Mouse (Mus musculus) R1 (cell line): Measurements from ENCODE around the gene Ptpn14.

Source experiments
- DNase-seq: peaks from one replicate; pipeline ENCODE4 v3.0.0-alpha.2; 2018; ENCODE audit warnings: low read depth, low spot score

Gene Ptpn14

DNA sequence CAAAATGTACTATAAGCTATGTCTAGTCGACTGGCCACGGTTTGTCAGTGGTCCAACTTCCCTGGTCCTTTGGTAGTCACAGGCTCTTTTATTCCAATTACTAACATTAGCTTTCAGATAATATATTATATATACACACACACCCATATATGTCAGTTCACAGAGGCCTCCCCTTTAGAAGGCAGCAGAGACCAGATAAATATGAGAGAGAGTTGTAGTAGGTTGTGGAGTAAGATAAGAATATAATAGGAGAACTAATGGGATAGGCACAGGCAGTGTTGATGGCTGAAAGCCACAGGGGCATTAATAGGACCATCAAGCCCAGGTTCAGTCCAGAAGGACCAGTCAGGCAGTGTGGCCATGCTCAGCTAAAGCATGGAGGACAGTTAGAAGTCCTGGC, 80.4 kb downstream of the Ptpn14 start:
- no peak for DNase-seq

DNA sequence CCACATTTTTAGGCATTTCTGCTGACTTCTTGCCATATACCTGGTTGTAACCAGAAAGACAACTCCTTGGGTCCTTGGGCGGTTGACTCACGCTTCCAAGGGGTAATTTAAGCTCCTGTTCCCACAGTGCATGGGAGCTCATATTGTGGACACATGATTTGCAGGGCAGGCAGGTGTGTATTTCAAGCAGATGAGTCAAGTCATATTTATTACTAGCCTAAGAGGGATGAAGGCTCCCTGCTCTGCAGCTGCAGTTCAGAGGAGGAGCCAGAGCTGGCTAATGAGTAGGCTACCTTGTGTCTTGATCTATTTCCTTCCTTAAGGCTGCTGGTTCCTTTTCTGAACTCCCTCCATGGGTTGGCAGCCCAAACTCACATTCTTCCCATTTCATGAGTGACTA, 83.7 kb downstream of the Ptpn14 start:
- DNase-seq: no peak

GRCm38 (mm10) chr1:189814385-189814784, 86.3 kb downstream of the Ptpn14 start:
- no peak for DNase-seq

GRCm38 (mm10) chr1:189817089-189817488, 89.0 kb downstream of the Ptpn14 start:
- DNase-seq: no peak

GRCm38 (mm10) chr1:189817810-189818209, 89.7 kb downstream of the Ptpn14 start:
- no peak for DNase-seq

DNA sequence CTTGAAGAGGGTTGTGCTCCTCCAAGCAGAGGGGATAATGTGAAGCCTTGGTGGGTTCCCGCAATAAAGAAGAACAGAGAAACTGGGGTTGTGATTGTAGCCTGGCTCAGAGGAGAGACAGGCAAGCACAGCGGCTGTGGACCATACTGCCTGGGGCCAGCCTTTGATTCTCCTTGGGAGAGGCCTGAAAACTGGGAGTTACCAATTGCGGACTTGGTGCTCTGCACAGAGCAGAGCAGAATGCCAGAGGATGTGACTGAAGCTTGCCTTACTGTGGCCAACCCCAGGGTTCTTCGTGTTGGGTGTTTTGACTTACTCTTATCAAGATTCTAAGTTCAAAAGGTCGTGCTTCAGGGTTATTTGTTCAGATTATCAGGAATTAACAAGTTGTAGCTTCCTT, 92.0 kb downstream of the Ptpn14 start:
- DNase-seq: no peak

GRCm38 (mm10) chr1:189824436-189824835, 96.4 kb downstream of the Ptpn14 start:
- DNase-seq: no peak

DNA sequence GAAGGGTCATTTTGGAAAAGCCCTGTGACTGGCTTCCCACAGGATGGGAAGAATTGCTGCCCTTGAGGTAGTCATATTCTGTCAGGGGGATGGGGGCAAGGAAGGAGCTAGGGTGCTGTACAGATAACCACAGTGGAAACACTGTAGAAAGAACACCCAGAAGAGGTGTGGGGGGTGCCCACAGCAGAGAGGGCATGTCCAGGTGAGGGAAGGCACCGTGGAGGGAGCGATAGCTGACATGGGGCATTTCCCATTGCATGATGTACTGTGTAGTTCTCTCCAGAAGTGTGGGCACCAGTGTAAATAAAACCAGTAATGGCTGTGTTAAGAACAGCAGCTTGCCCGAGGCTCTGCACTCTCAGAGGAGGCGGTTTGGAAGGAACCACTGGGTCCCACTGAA, 102.3 kb downstream of the Ptpn14 start:
- no peak for DNase-seq

DNA sequence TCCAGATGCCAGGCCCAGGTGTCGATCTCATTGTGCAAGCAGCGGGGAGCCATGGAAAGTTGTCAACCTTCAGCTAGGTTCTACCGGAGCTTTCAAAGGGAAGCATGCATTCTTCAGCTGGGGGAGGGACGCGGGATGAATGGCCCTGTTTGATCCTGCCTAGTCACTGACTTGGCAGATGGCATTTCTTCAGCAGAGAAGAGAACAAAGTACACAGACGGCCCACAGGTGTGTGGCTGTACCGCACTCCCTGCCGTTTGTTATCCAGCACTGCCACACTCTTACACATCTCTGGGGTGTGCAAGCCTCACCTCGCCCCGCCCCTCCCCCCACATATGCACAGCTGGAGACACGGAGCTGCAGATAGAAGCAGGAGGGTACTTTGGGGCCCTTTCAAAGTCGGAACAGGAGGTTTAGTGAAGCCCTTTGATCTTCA, 102.7 kb downstream of the Ptpn14 start:
- peak; percentile 84 for DNase-seq

DNA sequence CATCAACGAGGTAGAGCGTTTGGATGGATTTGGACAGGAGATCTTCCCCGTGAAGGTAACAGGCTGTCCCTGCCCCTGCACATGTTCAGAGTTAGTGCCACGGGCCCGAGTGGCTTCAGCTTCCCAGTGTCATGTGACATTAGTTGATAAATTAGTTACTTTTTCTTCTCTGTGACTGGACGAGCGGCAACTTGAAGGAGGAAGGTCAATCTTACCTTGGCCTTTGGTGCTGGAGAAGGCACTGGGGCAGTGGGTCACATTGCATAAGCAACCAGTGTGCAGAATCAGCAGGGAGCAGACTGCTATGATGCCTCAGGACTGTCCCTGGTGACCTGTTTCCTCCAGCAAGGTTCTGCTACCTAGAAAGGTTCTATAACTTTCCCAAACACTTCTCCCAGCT, 105.3 kb downstream of the Ptpn14 start:
- DNase-seq: no peak

DNA sequence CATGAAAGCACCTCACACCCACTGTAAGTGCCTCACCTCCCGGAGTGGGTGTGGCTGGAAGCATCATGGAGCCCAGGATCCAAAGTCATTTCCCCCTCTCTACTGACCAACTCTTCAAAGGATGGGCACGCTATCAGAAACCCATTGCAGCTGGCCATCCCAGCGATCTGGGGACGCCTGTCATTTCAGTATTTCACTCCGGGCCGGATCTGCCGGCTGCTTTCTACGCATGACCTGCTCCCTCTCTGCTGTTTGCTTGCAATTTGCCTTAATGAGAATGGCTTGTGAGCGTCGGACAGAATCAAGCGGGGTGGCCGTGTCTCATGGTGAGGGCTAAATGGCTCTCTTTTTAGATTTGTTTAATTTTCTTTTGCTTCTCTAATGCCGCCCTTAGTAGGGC, 106.1 kb downstream of the Ptpn14 start:
- no peak for DNase-seq

- no peak for DNase-seq
These were observed 118.3 kb downstream of the Ptpn14 start for GRCm38 (mm10) chr1:189846319-189846718.

- peak; percentile 83 for DNase-seq
These were observed 121.5 kb downstream of the Ptpn14 start for GRCm38 (mm10) chr1:189849550-189849949.

DNA sequence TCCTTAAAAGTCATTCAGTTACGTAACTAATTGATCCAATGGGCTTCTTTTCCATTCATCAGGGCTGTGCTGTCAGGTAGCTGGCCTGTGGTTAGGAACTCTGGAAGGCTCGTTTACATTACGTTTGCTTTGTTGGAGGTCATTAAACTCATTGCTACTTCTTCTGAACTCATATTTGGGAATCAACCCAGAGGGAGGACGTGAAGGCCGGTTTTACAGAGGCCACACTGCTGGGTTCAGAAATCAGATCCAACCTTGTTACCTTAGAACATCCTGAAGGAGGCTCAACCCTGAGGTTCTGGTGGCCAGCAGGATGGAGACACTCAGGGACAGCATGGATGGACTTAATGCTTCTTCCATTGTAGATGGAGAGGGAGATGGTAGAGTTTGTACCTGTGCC, 124.0 kb downstream of the Ptpn14 start:
- DNase-seq: no peak

- DNase-seq: no peak
These were observed 124.4 kb downstream of the Ptpn14 start for GRCm38 (mm10) chr1:189852456-189852855.

DNA sequence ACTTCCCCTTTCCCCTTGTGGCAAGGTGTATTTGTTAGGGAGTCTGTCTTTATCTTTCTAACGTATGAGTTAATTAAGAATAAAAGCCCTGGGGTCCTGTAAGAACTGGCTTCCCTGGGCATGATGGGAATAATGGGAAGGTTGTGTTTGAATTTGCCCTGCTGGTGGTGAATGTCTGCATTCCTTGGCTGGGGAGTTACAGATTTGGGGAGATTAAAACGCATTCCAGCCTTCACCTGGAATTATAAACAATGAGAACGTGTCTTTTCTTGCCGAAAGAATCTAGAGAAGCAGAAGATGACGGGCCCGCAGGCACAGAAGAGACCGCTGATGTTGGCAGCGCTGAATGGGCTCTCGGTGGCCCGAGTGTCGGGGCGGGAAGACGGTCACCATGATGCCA, 126.6 kb downstream of the Ptpn14 start:
- DNase-seq: no peak

GRCm38 (mm10) chr1:189855739-189856138, 127.7 kb downstream of the Ptpn14 start:
- no peak for DNase-seq

DNA sequence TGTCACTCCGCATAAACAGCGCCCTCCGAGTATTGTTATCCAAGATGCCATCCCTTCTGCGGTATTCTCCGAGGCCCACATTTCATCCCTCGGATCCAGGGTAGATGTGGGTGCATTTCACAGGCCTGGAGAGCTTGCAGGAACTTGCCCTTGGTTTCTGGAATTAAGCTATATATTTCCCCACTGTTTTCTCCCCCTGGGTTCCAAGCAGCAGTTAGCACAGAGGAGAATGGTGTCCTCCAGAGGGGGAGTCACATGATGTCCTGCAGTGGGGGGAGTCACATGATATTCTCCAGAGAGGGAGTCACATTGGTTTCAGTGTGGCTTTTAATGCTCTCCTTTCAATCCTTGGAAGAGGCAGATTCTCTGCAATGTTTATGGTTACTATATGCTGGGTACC, 130.3 kb downstream of the Ptpn14 start:
- no peak for DNase-seq

DNA sequence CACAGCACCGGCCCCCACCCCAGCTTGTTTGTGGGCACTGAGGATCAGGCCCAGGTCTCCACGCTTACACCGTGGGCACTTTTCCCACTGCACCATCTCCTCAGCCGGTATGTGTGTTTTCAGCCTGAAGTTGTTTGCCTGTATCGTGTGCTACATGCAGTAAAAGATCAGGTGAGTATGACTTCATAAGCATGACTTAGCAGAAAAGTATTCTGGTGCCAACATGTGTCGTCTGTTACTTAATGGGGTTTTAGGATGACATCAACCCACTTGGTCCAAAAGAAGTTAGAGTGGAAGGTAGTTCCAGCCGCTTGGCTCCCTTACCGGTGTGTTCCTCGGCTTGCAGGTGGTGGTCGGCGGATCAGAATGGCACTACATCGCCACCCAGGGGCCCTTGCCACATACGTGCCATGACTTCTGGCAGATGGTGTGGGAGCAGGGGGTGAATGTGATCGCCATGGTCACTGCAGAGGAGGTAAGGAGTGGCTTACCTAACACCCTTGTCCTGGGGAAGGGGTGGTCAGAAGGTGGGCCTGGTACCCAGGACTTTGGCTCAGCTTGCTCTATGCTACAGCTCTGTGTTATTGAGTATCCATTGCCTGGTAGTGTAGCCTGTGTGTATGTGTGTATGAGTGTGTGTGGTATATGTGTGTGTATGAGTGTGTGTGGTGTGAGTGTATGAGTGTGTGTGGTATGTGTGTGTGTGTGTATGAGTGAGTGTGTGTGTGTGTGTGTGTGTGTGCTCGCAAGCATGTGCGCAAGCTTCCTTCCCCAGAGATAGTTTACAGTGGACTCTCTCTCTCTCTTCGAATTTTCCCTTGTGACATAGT, 132.3 kb downstream of the Ptpn14 start:
- DNase-seq: no peak

- DNase-seq: no peak
These were observed 132.9 kb downstream of the Ptpn14 start for GRCm38 (mm10) chr1:189860942-189861315.

DNA sequence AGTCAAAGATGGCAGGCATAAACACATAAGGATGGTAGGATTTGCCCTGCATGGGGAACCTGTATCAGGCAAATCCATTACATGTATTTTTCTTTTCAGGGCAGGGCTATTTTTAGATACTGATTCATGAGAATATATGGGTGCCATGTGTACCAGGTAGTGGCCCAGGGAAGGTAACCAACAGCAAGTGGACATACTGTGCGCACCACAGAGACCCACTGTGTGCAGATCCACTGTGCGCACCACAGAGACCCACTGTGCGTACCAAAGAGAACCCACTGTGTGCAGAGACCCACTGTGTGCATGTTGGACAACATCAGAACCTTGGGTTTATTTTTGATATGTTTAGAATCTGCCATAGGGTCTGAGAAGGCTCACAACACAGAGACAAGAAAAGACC, 135.7 kb downstream of the Ptpn14 start:
- DNase-seq: no peak

DNA sequence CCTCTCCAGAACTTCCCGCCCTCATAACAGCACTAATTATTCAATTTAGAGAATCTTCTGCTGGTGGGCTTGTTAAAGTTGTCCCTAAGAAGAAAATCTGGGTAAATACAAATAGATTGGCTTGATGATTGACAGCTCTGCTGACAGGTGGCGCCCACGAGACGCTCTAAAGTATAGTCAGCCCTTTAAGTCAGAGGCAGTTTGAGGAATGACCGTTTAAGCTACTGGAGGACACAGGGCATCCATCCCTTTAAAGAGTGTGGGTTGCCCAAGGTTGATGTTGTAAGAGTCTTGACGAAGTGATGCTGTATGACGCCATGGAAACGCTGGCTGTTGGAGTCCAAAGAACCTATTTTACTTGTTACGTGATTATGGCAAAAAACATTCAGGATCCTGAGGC, 136.2 kb downstream of the Ptpn14 start:
- no peak for DNase-seq

- DNase-seq: no peak
These were observed 136.9 kb downstream of the Ptpn14 start for GRCm38 (mm10) chr1:189864846-189865560.
